Mouse (Mus musculus): ENCODE measurements at regions not wholly inside any gene's neighbourhood (a gene's known extent, or its start where the extent isn't known, plus 50 kb on each side); places are given as distances from the start of the nearest gene placed in this dataset.

GRCm38 (mm10) chr2:171326909-171327308 is 595.3 kb downstream of the Dok5 start:
- no peak for DNase-seq

GRCm38 (mm10) chr2:171308486-171308885 is 576.9 kb downstream of the Dok5 start:
- DNase-seq = no peak

- DNase-seq = no peak
These were observed 574.4 kb downstream of the Dok5 start for GRCm38 (mm10) chr2:171306000-171306399.

- DNase-seq = no peak
These were observed 566.9 kb downstream of the Dok5 start for GRCm38 (mm10) chr2:171298519-171298918.

- DNase-seq = no peak
These were observed 564.0 kb downstream of the Dok5 start for GRCm38 (mm10) chr2:171295603-171296002.

GRCm38 (mm10) chr2:171292579-171292978 is 561.0 kb downstream of the Dok5 start:
- DNase-seq = no peak

- no peak for DNase-seq
These were observed 554.2 kb downstream of the Dok5 start for GRCm38 (mm10) chr2:171285719-171286394.

- DNase-seq = no peak
These were observed 548.5 kb downstream of the Dok5 start for GRCm38 (mm10) chr2:171280132-171280531.

GRCm38 (mm10) chr2:171279319-171279718 is 547.7 kb downstream of the Dok5 start:
- DNase-seq = no peak

- DNase-seq = no peak
These were observed 521.6 kb downstream of the Dok5 start for GRCm38 (mm10) chr2:171253194-171253593.

GRCm38 (mm10) chr2:171245391-171245790 is 513.8 kb downstream of the Dok5 start:
- DNase-seq = no peak

GRCm38 (mm10) chr2:171242356-171242755 is 510.7 kb downstream of the Dok5 start:
- no peak for DNase-seq

- DNase-seq = no peak
These were observed 505.8 kb downstream of the Dok5 start for GRCm38 (mm10) chr2:171237276-171237960.

GRCm38 (mm10) chr2:171232812-171233211 is 501.2 kb downstream of the Dok5 start:
- DNase-seq = no peak

- no peak for DNase-seq
These were observed 499.9 kb downstream of the Dok5 start for GRCm38 (mm10) chr2:171231288-171232050.

GRCm38 (mm10) chr2:171230536-171230935 is 498.9 kb downstream of the Dok5 start:
- DNase-seq = no peak

GRCm38 (mm10) chr2:171228229-171228628 is 496.6 kb downstream of the Dok5 start:
- DNase-seq = no peak

- no peak for DNase-seq
These were observed 482.2 kb downstream of the Dok5 start for GRCm38 (mm10) chr2:171213792-171214191.

GRCm38 (mm10) chr2:171196472-171196871 is 464.9 kb downstream of the Dok5 start:
- no peak for DNase-seq

- DNase-seq = no peak
These were observed 460.6 kb downstream of the Dok5 start for GRCm38 (mm10) chr2:171192181-171192580.

Measured in cerebellum, adult 9-11 months (tissue).